Mouse (Mus musculus): ENCODE data around the gene Btn2a2. TPM values are rescaled to one million over a fixed set of nuclear protein-coding genes. Genes with fewer than 3 reads are reported as not detected.
A peak's percentile ranks its signal among the peaks of the same experiment; 100 is the strongest.
"Not testable (repeated sequence)": the region's sequence is repeated elsewhere in the genome, so short reads cannot be mapped to it uniquely, and the experiment has no call there.

Gene Btn2a2
- polyA plus RNA-seq, 1 experiment from 2014 or later = 0.32 TPM

GRCm38 (mm10) chr13:23533560-23534367 is 45.1 kb upstream of the Btn2a2 start, which contains the start of gene Hist1h2af:
Hist1h2af (plus strand) TSS chr13:23533906.
- peak; percentile 54 for ATAC-seq (replicated peaks; ENCODE audit: low FRiP score)
- H3K9me3 ChIP-seq (ENCODE audit: control insufficient read depth, low read length); H3K27me3 ChIP-seq (replicated peaks; ENCODE audit: control insufficient read depth, insufficient read depth, low read length); H3K36me3 ChIP-seq (ENCODE audit: control insufficient read depth, insufficient read depth, low read length); DNase-seq (ENCODE audit: low spot score): not testable (repeated sequence)
- H3K4me2 ChIP-seq = peak within 1 kb of the TSS; percentile 88
- WGBS = under 1% methylated on average over 21 of the region's 53 CpGs
- H3K9ac ChIP-seq (ENCODE audit: low read depth, low read length) = peak within 1 kb of the TSS; percentile 94
- H3K27ac ChIP-seq (ENCODE audit: low read depth, low read length) = peak within 1 kb of the TSS; percentile 100
- peaks cover 17% of the 10 kb centered on the region for H3K4me1 ChIP-seq (replicated peaks; ENCODE audit: control insufficient read depth, insufficient read depth, low read length)
- peak within 1 kb of the TSS; percentile 65 for H3K4me3 ChIP-seq (ENCODE audit: low read depth, low read length)

- peaks cover 16% of the 10 kb centered on the region for H3K4me1 ChIP-seq (replicated peaks; ENCODE audit: control insufficient read depth, insufficient read depth, low read length)
- DNase-seq (ENCODE audit: low spot score) = no peak
- H3K9me3 ChIP-seq (ENCODE audit: control insufficient read depth, low read length) = no peaks in the 10 kb centered on the region
- no peaks in the 10 kb centered on the region for H3K27me3 ChIP-seq (replicated peaks; ENCODE audit: control insufficient read depth, insufficient read depth, low read length)
- H3K27ac ChIP-seq (ENCODE audit: low read depth, low read length) = peak overlapping the region; percentile 100
- peak overlapping the region; percentile 65 for H3K4me3 ChIP-seq (ENCODE audit: low read depth, low read length)
- peak overlapping the region; percentile 88 for H3K4me2 ChIP-seq
- H3K9ac ChIP-seq (ENCODE audit: low read depth, low read length) = peak overlapping the region; percentile 94
- H3K36me3 ChIP-seq (ENCODE audit: control insufficient read depth, insufficient read depth, low read length) = no peaks in the 10 kb centered on the region
- WGBS = 21% methylated on average over 9 of the region's 9 CpGs
- ATAC-seq (replicated peaks; ENCODE audit: low FRiP score) = no peak
Measured at GRCm38 (mm10) chr13:23532262-23533075, 43.8 kb upstream of the Btn2a2 start.

GRCm38 (mm10) chr13:23530901-23531875 is 42.5 kb upstream of the Btn2a2 start, which contains the start of gene Hist1h4h:
Hist1h4h (plus strand) TSS chr13:23531050.
- ATAC-seq (replicated peaks; ENCODE audit: low FRiP score) (peak; percentile 67), DNase-seq (ENCODE audit: low spot score) (peak; percentile 96)
- H3K4me3 ChIP-seq (ENCODE audit: low read depth, low read length) = peak within 1 kb of the TSS; percentile 65
- H3K9me3 ChIP-seq (ENCODE audit: control insufficient read depth, low read length) = no peaks in the 10 kb centered on the region
- H3K4me1 ChIP-seq (replicated peaks; ENCODE audit: control insufficient read depth, insufficient read depth, low read length) = peaks cover 15% of the 10 kb centered on the region
- no peaks in the 10 kb centered on the region for H3K36me3 ChIP-seq (ENCODE audit: control insufficient read depth, insufficient read depth, low read length)
- H3K27ac ChIP-seq (ENCODE audit: low read depth, low read length) = peak within 1 kb of the TSS; percentile 100
- H3K9ac ChIP-seq (ENCODE audit: low read depth, low read length) = peak within 1 kb of the TSS; percentile 94
- peak within 1 kb of the TSS; percentile 88 for H3K4me2 ChIP-seq
- H3K27me3 ChIP-seq (replicated peaks; ENCODE audit: control insufficient read depth, insufficient read depth, low read length) = no peaks in the 10 kb centered on the region
- WGBS = under 1% methylated on average over 54 of the region's 70 CpGs

- WGBS = under 1% methylated on average over 20 of the region's 20 CpGs
- H3K4me3 ChIP-seq (ENCODE audit: low read depth, low read length) = peak overlapping the region; percentile 65
- peak overlapping the region; percentile 88 for H3K4me2 ChIP-seq
- peak overlapping the region; percentile 100 for H3K27ac ChIP-seq (ENCODE audit: low read depth, low read length)
- H3K4me1 ChIP-seq (replicated peaks; ENCODE audit: control insufficient read depth, insufficient read depth, low read length) = peaks cover 17% of the 10 kb centered on the region
- H3K9ac ChIP-seq (ENCODE audit: low read depth, low read length) = peak overlapping the region; percentile 94
- no peaks in the 10 kb centered on the region for H3K9me3 ChIP-seq (ENCODE audit: control insufficient read depth, low read length)
- DNase-seq (ENCODE audit: low spot score) = no peak
- H3K36me3 ChIP-seq (ENCODE audit: control insufficient read depth, insufficient read depth, low read length) = no peaks in the 10 kb centered on the region
- ATAC-seq (replicated peaks; ENCODE audit: low FRiP score) = no peak
- H3K27me3 ChIP-seq (replicated peaks; ENCODE audit: control insufficient read depth, insufficient read depth, low read length) = no peaks in the 10 kb centered on the region
Measured at GRCm38 (mm10) chr13:23530181-23530900, 41.7 kb upstream of the Btn2a2 start.

GRCm38 (mm10) chr13:23529480-23530165 is 41.0 kb upstream of the Btn2a2 start:
- DNase-seq (ENCODE audit: low spot score) (no peak), ATAC-seq (replicated peaks; ENCODE audit: low FRiP score) (no peak)
- H3K9ac ChIP-seq (ENCODE audit: low read depth, low read length) = peak overlapping the region; percentile 94
- WGBS = 22% methylated on average over 2 of the region's 2 CpGs
- peak overlapping the region; percentile 65 for H3K4me3 ChIP-seq (ENCODE audit: low read depth, low read length)
- H3K27ac ChIP-seq (ENCODE audit: low read depth, low read length) = peak overlapping the region; percentile 100; the same call in 1 of the 2 replicates
- H3K4me1 ChIP-seq (replicated peaks; ENCODE audit: control insufficient read depth, insufficient read depth, low read length) = peaks cover 17% of the 10 kb centered on the region
- H3K4me2 ChIP-seq = peak overlapping the region; percentile 88
- no peaks in the 10 kb centered on the region for H3K9me3 ChIP-seq (ENCODE audit: control insufficient read depth, low read length)
- no peaks in the 10 kb centered on the region for H3K36me3 ChIP-seq (ENCODE audit: control insufficient read depth, insufficient read depth, low read length)
- H3K27me3 ChIP-seq (replicated peaks; ENCODE audit: control insufficient read depth, insufficient read depth, low read length) = no peaks in the 10 kb centered on the region

- no peak overlapping the region for H3K4me3 ChIP-seq (ENCODE audit: low read depth, low read length)
- H3K9me3 ChIP-seq (ENCODE audit: control insufficient read depth, low read length) = no peaks in the 10 kb centered on the region
- ATAC-seq (replicated peaks; ENCODE audit: low FRiP score) = no peak
- DNase-seq (ENCODE audit: low spot score) = no peak
- no peaks in the 10 kb centered on the region for H3K27me3 ChIP-seq (replicated peaks; ENCODE audit: control insufficient read depth, insufficient read depth, low read length)
- H3K36me3 ChIP-seq (ENCODE audit: control insufficient read depth, insufficient read depth, low read length) = no peaks in the 10 kb centered on the region
- 80% methylated on average over 5 of the region's 5 CpGs for WGBS
- no peak overlapping the region for H3K9ac ChIP-seq (ENCODE audit: low read depth, low read length)
- peaks cover 17% of the 10 kb centered on the region for H3K4me1 ChIP-seq (replicated peaks; ENCODE audit: control insufficient read depth, insufficient read depth, low read length)
- H3K4me2 ChIP-seq = peak overlapping the region; percentile 25; the same call in 1 of the 2 replicates
- no peak overlapping the region; the same call in 1 of the 2 replicates for H3K27ac ChIP-seq (ENCODE audit: low read depth, low read length)
Measured at GRCm38 (mm10) chr13:23529005-23529404, 40.3 kb upstream of the Btn2a2 start.

GRCm38 (mm10) chr13:23526312-23526711 is 37.7 kb upstream of the Btn2a2 start:
- H3K9ac ChIP-seq (ENCODE audit: low read depth, low read length) = peak overlapping the region; percentile 58
- under 1% methylated on average over 17 of the region's 17 CpGs for WGBS
- peaks cover 15% of the 10 kb centered on the region for H3K4me1 ChIP-seq (replicated peaks; ENCODE audit: control insufficient read depth, insufficient read depth, low read length)
- DNase-seq (ENCODE audit: low spot score) = peak; percentile 90
- H3K4me3 ChIP-seq (ENCODE audit: low read depth, low read length) = peak overlapping the region; percentile 50
- H3K4me2 ChIP-seq = peak overlapping the region; percentile 71
- H3K36me3 ChIP-seq (ENCODE audit: control insufficient read depth, insufficient read depth, low read length) = no peaks in the 10 kb centered on the region
- no peaks in the 10 kb centered on the region for H3K9me3 ChIP-seq (ENCODE audit: control insufficient read depth, low read length)
- H3K27me3 ChIP-seq (replicated peaks; ENCODE audit: control insufficient read depth, insufficient read depth, low read length) = no peaks in the 10 kb centered on the region
- H3K27ac ChIP-seq (ENCODE audit: low read depth, low read length) = peak overlapping the region; percentile 11; the same call in 1 of the 2 replicates
- ATAC-seq (replicated peaks; ENCODE audit: low FRiP score) = 0 out of 2 replicates have a peak, but pooled peaks have one; percentile 24

Data from liver, embryonic 11.5 days (tissue).